8 mouse cellular contexts compared by ENCODE assay signal in the genomic region with DNA sequence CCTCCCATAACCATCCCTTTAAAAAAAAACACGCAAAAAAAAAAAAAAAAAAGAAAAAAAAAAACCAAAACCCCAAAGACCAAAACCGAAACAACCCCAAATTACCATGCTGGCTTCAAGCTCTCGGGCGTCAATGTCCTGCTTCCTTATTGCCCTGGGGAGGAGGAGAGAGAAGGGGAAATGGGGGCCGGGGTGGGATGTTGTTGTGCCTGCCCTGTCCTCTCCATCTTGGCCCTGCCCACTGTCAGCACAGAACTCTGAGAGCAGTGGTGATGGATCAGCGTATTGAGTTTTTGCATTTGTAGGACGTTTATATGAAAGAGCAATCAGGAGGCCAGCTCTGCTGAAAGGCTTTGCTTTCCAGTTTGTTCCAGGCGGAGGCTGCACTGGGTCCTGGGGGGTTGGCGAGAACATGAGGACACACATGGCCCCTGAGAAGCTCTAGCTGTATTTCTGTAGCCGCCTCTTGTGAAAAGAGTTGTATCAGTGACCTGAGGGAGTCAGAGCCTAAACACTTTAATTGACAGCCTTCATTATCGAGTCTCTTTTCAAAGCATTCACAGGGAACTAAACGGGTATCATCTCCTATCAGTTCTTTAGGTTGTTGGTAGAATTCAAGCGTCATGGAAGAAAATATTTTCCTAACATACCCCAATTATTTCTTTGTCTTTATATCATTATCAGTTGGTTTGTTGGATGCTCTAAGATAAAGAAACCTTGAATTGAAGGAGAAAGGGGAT. TPM values are rescaled to one million over a fixed set of nuclear protein-coding genes. Genes with fewer than 3 reads are reported as not detected.
DNase-seq lines count a peak whose midpoint lies in the region; ATAC-seq and TF ChIP-seq lines count a peak whose summit lies in the region.

No protein-coding gene starts in this region.

- DNase-seq in layer of hippocampus, adult 2 months (ENCODE audit: low spot score in 2 of 2) = no peak
- no peak for DNase-seq in layer of hippocampus, postnatal 14 days (ENCODE audit: low spot score in 2 of 2)
- no peak for DNase-seq in adrenal gland, adult 18-20 months (ENCODE audit: low spot score in 2 of 2)
- no peak for DNase-seq in cerebellum, adult 2 months

- peak overlapping the region; percentile 35; the same call in 1 of the 2 replicates for H3K4me3 ChIP-seq in layer of hippocampus, adult 2 months
- H3K4me3 ChIP-seq in embryonic facial prominence, embryonic 13.5 days = peak overlapping the region; percentile 20; the same call in 1 of the 2 replicates
- no peak overlapping the region for H3K4me3 ChIP-seq in hindbrain, embryonic 16.5 days (ENCODE audit: low read length)
- H3K4me3 ChIP-seq in lung, embryonic 16.5 days (ENCODE audit: low read length) = peak overlapping the region; percentile 28
- H3K4me3 ChIP-seq in small intestine, adult 2 months (ENCODE audit: low read depth, low read length) = peak overlapping the region; percentile 54
- H3K4me3 ChIP-seq in cerebellum, adult 2 months (replicated peaks; ENCODE audit: insufficient read depth, low read depth, low read length) = no peak overlapping the region

- peak overlapping the region; percentile 68; the same call in 1 of the 2 replicates for H3K27ac ChIP-seq in layer of hippocampus, adult 2 months
- H3K27ac ChIP-seq in embryonic facial prominence, embryonic 13.5 days = peak overlapping the region; percentile 85
- H3K27ac ChIP-seq in hindbrain, embryonic 16.5 days (ENCODE audit: low read depth, low read length) = peak overlapping the region; percentile 44
- peak overlapping the region; percentile 91 for H3K27ac ChIP-seq in lung, embryonic 16.5 days (ENCODE audit: low read length)
- peak overlapping the region; percentile 95 for H3K27ac ChIP-seq in small intestine, adult 2 months (ENCODE audit: insufficient read depth, low read depth, low read length)
- H3K27ac ChIP-seq in cerebellum, adult 2 months (ENCODE audit: insufficient read depth, low read length) = no peak overlapping the region

- no peaks in the 10 kb centered on the region for H3K36me3 ChIP-seq in embryonic facial prominence, embryonic 13.5 days
- no peaks in the 10 kb centered on the region for H3K36me3 ChIP-seq in hindbrain, embryonic 16.5 days (ENCODE audit: control insufficient read depth, insufficient read depth, low read length)
- H3K36me3 ChIP-seq in lung, embryonic 16.5 days (ENCODE audit: control insufficient read depth, insufficient read depth, low read length) = no peaks in the 10 kb centered on the region
- H3K36me3 ChIP-seq in small intestine, adult 2 months (ENCODE audit: control insufficient read depth, insufficient read depth, low read length) = peaks cover 4% of the 10 kb centered on the region; the same call in 1 of the 2 replicates

- WGBS in embryonic facial prominence, embryonic 13.5 days = 7% methylated on average over 13 of the region's 13 CpGs
- WGBS in hindbrain, embryonic 16.5 days = 10% methylated on average over 13 of the region's 13 CpGs
- WGBS in lung, embryonic 16.5 days = 3% methylated on average over 13 of the region's 13 CpGs
- WGBS in small intestine, adult 2 months = under 1% methylated on average over 13 of the region's 13 CpGs
- WGBS in cerebellum, adult 2 months = 52% methylated on average over 13 of the region's 13 CpGs

- TF ChIP-seq CTCF in layer of hippocampus, adult 2 months (conservative IDR thresholded peaks at IDR 0.05) = no peak
- no peak for TF ChIP-seq CTCF in small intestine, adult 2 months (IDR thresholded peaks at IDR 0.05; ENCODE audit: extremely low read depth, insufficient read length, insufficient replicate concordance, low read depth, low read length)
- TF ChIP-seq CTCF in cerebellum, adult 2 months (IDR thresholded peaks at IDR 0.05; ENCODE audit: borderline replicate concordance, insufficient read depth, low read depth, low read length) = no peak

- H3K9ac ChIP-seq in embryonic facial prominence, embryonic 13.5 days = no peak overlapping the region
- peak overlapping the region; percentile 12; the same call in 1 of the 2 replicates for H3K9ac ChIP-seq in hindbrain, embryonic 16.5 days (ENCODE audit: low read depth, low read length)
- peak overlapping the region; percentile 49 for H3K9ac ChIP-seq in lung, embryonic 16.5 days (ENCODE audit: low read length)

- no peaks in the 10 kb centered on the region for H3K27me3 ChIP-seq in embryonic facial prominence, embryonic 13.5 days
- no peaks in the 10 kb centered on the region for H3K27me3 ChIP-seq in hindbrain, embryonic 16.5 days (replicated peaks; ENCODE audit: control insufficient read depth, insufficient read depth, low read length)
- no peaks in the 10 kb centered on the region for H3K27me3 ChIP-seq in lung, embryonic 16.5 days (ENCODE audit: control insufficient read depth, insufficient read depth, low read depth, low read length)
- no peaks in the 10 kb centered on the region for H3K27me3 ChIP-seq in small intestine, adult 2 months (ENCODE audit: control insufficient read depth, insufficient read depth, low read length)
- no peaks in the 10 kb centered on the region for H3K27me3 ChIP-seq in cerebellum, adult 2 months (ENCODE audit: control insufficient read depth, insufficient read depth, low read length)

- no peaks in the 10 kb centered on the region for H3K9me3 ChIP-seq in embryonic facial prominence, embryonic 13.5 days
- H3K9me3 ChIP-seq in hindbrain, embryonic 16.5 days (ENCODE audit: control insufficient read depth, low read length) = no peaks in the 10 kb centered on the region
- H3K9me3 ChIP-seq in lung, embryonic 16.5 days (ENCODE audit: control insufficient read depth, low read length) = no peaks in the 10 kb centered on the region

- H3K4me1 ChIP-seq in embryonic facial prominence, embryonic 13.5 days = peaks cover 31% of the 10 kb centered on the region
- peaks cover 21% of the 10 kb centered on the region for H3K4me1 ChIP-seq in hindbrain, embryonic 16.5 days (ENCODE audit: control insufficient read depth, insufficient read depth, low read depth, low read length)
- H3K4me1 ChIP-seq in lung, embryonic 16.5 days (replicated peaks; ENCODE audit: control insufficient read depth, insufficient read depth, low read length) = peaks cover 28% of the 10 kb centered on the region
- peaks cover 16% of the 10 kb centered on the region; the same call in 1 of the 2 replicates for H3K4me1 ChIP-seq in small intestine, adult 2 months (ENCODE audit: control insufficient read depth, insufficient read depth, insufficient read length, low read length)
- H3K4me1 ChIP-seq in cerebellum, adult 2 months (ENCODE audit: control insufficient read depth, insufficient read depth, low read length) = 0 out of 2 replicates have a peak, but pooled peaks cover 3% of the 10 kb centered on the region

- peak overlapping the region; percentile 50 for H3K4me2 ChIP-seq in embryonic facial prominence, embryonic 13.5 days
- H3K4me2 ChIP-seq in hindbrain, embryonic 16.5 days (ENCODE audit: low read length) = peak overlapping the region; percentile 49
- peak overlapping the region; percentile 54 for H3K4me2 ChIP-seq in lung, embryonic 16.5 days (ENCODE audit: low read depth, low read length)

- ATAC-seq in embryonic facial prominence, embryonic 13.5 days (ENCODE audit: insufficient number of reproducible peaks, insufficient read depth, low FRiP score, low TSS enrichment, low read depth) = no peak
- no peak for ATAC-seq in hindbrain, embryonic 16.5 days
- ATAC-seq in lung, embryonic 16.5 days (ENCODE audit: low read depth) = no peak

- no peak for TF ChIP-seq POLR2A in small intestine, adult 2 months (IDR thresholded peaks at IDR 0.05; ENCODE audit: low read depth, low read length)
- TF ChIP-seq POLR2A in cerebellum, adult 2 months (IDR thresholded peaks at IDR 0.05; ENCODE audit: borderline replicate concordance, insufficient read depth, low read length) = no peak

RNA-seq across cellular contexts. Expression of gene Ncoa3, which starts 38.0 kb away (rescaled TPM):
- 10 to 100 TPM; 27.8 to 37.7 TPM for total RNA-seq in layer of hippocampus, adult 2 months (2021)
- total RNA-seq in layer of hippocampus, postnatal 14 days (2021) = 10 to 100 TPM; 32.0 to 32.6 TPM
- polyA plus RNA-seq in embryonic facial prominence, embryonic 13.5 days (2015; fragmentation: Nextera tagmentation; extraction: Ambion mirVana) = 14.4 and 14.7 TPM in 2 replicates
- 11.6 and 14.5 TPM in 2 replicates for polyA plus RNA-seq in hindbrain, embryonic 16.5 days (2015; fragmentation: Nextera tagmentation; extraction: Ambion mirVana)
- 11.5 and 12.1 TPM in 2 replicates for polyA plus RNA-seq in lung, embryonic 16.5 days (2015; fragmentation: Nextera tagmentation; extraction: Ambion mirVana)
- polyA plus RNA-seq in small intestine, adult 2 months (2012; rRNA removed) = 13.0 and 20.1 TPM in 2 replicates
- 10 to 100 TPM; 32.1 to 35.9 TPM for total RNA-seq in adrenal gland, adult 18-20 months (2021)
- 23.6 and 23.7 TPM in 2 replicates for polyA plus RNA-seq in cerebellum, adult 2 months (2012; rRNA removed)

Comparison
In these comparisons a context has a peak if more than half of its experiments do, and no peak if none do; other contexts are left out.
1. H3K4me3 ChIP-seq: peak in layer of hippocampus, adult 2 months (single experiment), embryonic facial prominence, embryonic 13.5 days (single experiment), lung, embryonic 16.5 days (single experiment) and small intestine, adult 2 months (single experiment); none in hindbrain, embryonic 16.5 days (single experiment) and cerebellum, adult 2 months (single experiment).
2. Peak in every context shown above with its lines, with median percentiles within 50 percentile points of each other: H3K4me2 ChIP-seq.